Mouse (Mus musculus) forebrain, embryonic 16.5 days (tissue): ENCODE measurements around the gene Srek1. TPM values are rescaled to one million over a fixed set of nuclear protein-coding genes. Genes with fewer than 3 reads are reported as not detected.
A peak's percentile ranks its signal among the peaks of the same experiment; 100 is the strongest.

Source experiments
- ATAC-seq: fragments of 200-750 bp; cut with Nextera tagmentation; 2 replicates; pipeline ENCODE4 v1.8.0; 2017; ENCODE audit warnings: mild to moderate bottlenecking, moderate library complexity
- H3K27ac ChIP-seq: fragments of 300-500 bp; sonication (generic); 2 replicates; pipeline ENCODE4 v1.5.1; 2014; ENCODE audit warnings: low read length, control low read depth
- H3K27me3 ChIP-seq: fragments of 300-500 bp; sonication (generic); replicated peaks from 2 replicates; pipeline ENCODE4 v1.6.1; 2014; ENCODE audit warnings: low read length; ENCODE audit not compliant: control insufficient read depth, insufficient read depth
- H3K36me3 ChIP-seq: fragments of 300-500 bp; sonication (generic); 2 replicates; pipeline ENCODE4 v1.6.1; 2014; ENCODE audit not compliant: control insufficient read depth, insufficient read depth
- H3K4me1 ChIP-seq: fragments of 300-500 bp; sonication (generic); replicated peaks from 2 replicates; pipeline ENCODE4 v1.6.1; 2014; ENCODE audit warnings: low read length; ENCODE audit not compliant: control insufficient read depth, insufficient read depth
- H3K4me2 ChIP-seq: fragments of 300-500 bp; sonication (generic); 2 replicates; pipeline ENCODE4 v1.6.1; 2014; ENCODE audit warnings: mild to moderate bottlenecking, low read length, control low read depth
- H3K4me3 ChIP-seq: fragments of 300-500 bp; sonication (generic); replicated peaks from 2 replicates; pipeline ENCODE4 v1.5.1; 2014; ENCODE audit warnings: mild to moderate bottlenecking, low read length, control low read depth
- H3K9ac ChIP-seq: fragments of 300-500 bp; sonication (generic); replicated peaks from 2 replicates; pipeline ENCODE4 v1.6.1; 2014; ENCODE audit warnings: low read depth, low read length, control low read depth
- H3K9me3 ChIP-seq: fragments of 300-500 bp; sonication (generic); 2 replicates; pipeline ENCODE4 v1.6.1; 2016; ENCODE audit warnings: low read length; ENCODE audit not compliant: control insufficient read depth
- WGBS: fragments of 180-500 bp; shearing (Covaris S2); extraction: QIAGEN DNeasy Blood & Tissue Kit; methylation state at CpG from one replicate; pipeline ENCODE4 v1.1.7; 2014; 5-methylcytosine and 5-hydroxymethylcytosine counted together
- polyA plus RNA-seq: library from polyadenylated mRNA; unstranded; fragments of >200 nt; fragmentation: Nextera tagmentation; extraction: Ambion mirVana; gene quantifications from 2 replicates; pipeline ENCODE4 v1.2.1, GENCODE M21; 2015

The Srek1 gene
- polyA plus RNA-seq, 1 experiment from 2014 or later = 77.5 TPM

- H3K9me3 ChIP-seq = no peaks in the 10 kb centered on the region
- no peak overlapping the region for H3K4me3 ChIP-seq
- WGBS = 35% methylated on average over 11 of the region's 11 CpGs
- ATAC-seq = peak; percentile 74
- H3K36me3 ChIP-seq = no peaks in the 10 kb centered on the region
- no peaks in the 10 kb centered on the region for H3K27me3 ChIP-seq
- no peak overlapping the region for H3K9ac ChIP-seq
- peaks cover 5% of the 10 kb centered on the region for H3K4me1 ChIP-seq
- no peak overlapping the region for H3K27ac ChIP-seq
- no peak overlapping the region for H3K4me2 ChIP-seq
Measured at GRCm38 (mm10) chr13:103779922-103780585, 5.6 kb upstream of the Srek1 start.

DNA sequence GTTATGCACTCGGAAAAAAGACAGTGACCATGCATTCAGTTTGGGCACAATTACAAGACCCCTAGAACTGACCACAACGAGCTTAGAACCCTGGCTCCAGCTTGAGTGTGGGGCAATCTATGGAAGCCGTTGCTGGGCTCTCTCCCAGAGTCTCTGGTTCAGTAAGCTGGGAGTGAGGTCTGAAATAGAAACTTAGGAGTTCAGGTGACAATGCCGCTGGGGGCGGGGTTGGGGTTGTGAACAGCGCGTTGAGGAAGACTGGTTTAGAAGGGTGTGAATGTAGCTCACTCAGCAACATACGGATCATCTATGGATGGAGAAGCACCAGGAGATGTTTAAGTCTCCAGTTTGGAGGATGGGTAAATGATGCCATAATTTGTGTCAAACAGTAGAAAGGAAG lies 2.7 kb upstream of the Srek1 start:
- Histone ChIP-seq H3K4me3 (no peak overlapping the region), H3K27ac (no peak overlapping the region), H3K4me2 (no peak overlapping the region), H3K9me3 (no peaks in the 10 kb centered on the region), H3K9ac (no peak overlapping the region), H3K36me3 (no peaks in the 10 kb centered on the region), H3K27me3 (no peaks in the 10 kb centered on the region), H3K4me1 (peaks cover 19% of the 10 kb centered on the region)
- WGBS = 72% methylated on average over 8 of the region's 8 CpGs
- ATAC-seq = no peak

GRCm38 (mm10) chr13:103773407-103774118 lies 845 bp downstream of the Srek1 start:
- peak overlapping the region; percentile 91 for H3K9ac ChIP-seq
- peak; percentile 65; the same call in 1 of the 2 replicates for ATAC-seq
- peaks cover 24% of the 10 kb centered on the region for H3K4me1 ChIP-seq
- no peaks in the 10 kb centered on the region for H3K27me3 ChIP-seq
- peak overlapping the region; percentile 85 for H3K4me2 ChIP-seq
- H3K36me3 ChIP-seq = no peaks in the 10 kb centered on the region
- WGBS = 2% methylated on average over 36 of the region's 36 CpGs
- H3K9me3 ChIP-seq = no peaks in the 10 kb centered on the region
- H3K27ac ChIP-seq = peak overlapping the region; percentile 100
- H3K4me3 ChIP-seq = peak overlapping the region; percentile 73

- Histone ChIP-seq H3K27me3 (no peaks in the 10 kb centered on the region), H3K4me1 (peaks cover 24% of the 10 kb centered on the region), H3K36me3 (no peaks in the 10 kb centered on the region), H3K9ac (peak overlapping the region; percentile 41), H3K4me3 (peak overlapping the region; percentile 73), H3K9me3 (no peaks in the 10 kb centered on the region), H3K4me2 (peak overlapping the region; percentile 85), H3K27ac (no peak overlapping the region)
- no peak for ATAC-seq
- WGBS = 25% methylated on average over 5 of the region's 5 CpGs
Measured at GRCm38 (mm10) chr13:103772917-103773316, 1.5 kb downstream of the Srek1 start.

- Histone ChIP-seq H3K27ac (no peak overlapping the region), H3K27me3 (no peaks in the 10 kb centered on the region), H3K9me3 (no peaks in the 10 kb centered on the region), H3K4me3 (no peak overlapping the region), H3K9ac (no peak overlapping the region), H3K4me2 (no peak overlapping the region), H3K4me1 (peaks cover 24% of the 10 kb centered on the region), H3K36me3 (peaks cover 5% of the 10 kb centered on the region; the same call in 1 of the 2 replicates)
- no peak for ATAC-seq
Measured at GRCm38 (mm10) chr13:103770821-103771220, 3.6 kb downstream of the Srek1 start.

- WGBS = 86% methylated on average over 5 of the region's 5 CpGs
- Histone ChIP-seq H3K4me2 (no peak overlapping the region), H3K9ac (no peak overlapping the region), H3K4me3 (no peak overlapping the region), H3K4me1 (peaks cover 18% of the 10 kb centered on the region), H3K27me3 (no peaks in the 10 kb centered on the region), H3K36me3 (peaks cover 12% of the 10 kb centered on the region), H3K27ac (no peak overlapping the region), H3K9me3 (no peaks in the 10 kb centered on the region)
- no peak for ATAC-seq
Measured at GRCm38 (mm10) chr13:103767935-103768334, 6.5 kb downstream of the Srek1 start.

DNA sequence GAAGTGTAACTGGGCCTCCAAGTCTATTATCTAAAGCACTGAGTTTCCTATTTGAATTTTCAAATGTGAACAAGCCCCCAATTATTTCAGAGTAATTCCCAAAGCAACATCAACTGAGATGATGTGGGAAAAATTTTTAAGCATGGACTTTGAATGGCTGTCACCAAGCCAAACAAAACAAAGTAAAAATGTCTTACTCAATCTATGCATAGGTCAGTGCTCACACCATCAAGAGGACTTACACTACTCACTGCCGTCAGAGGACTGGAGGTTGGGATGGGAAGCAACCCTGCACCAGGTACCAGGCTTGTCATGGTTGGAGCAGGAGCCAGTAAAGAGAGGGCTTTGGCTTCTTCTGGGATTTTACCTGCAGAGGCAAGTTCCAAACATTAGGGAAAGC lies 10.8 kb downstream of the Srek1 start:
- ATAC-seq = no peak
- H3K27me3 ChIP-seq = no peaks in the 10 kb centered on the region
- H3K27ac ChIP-seq = no peak overlapping the region
- H3K4me3 ChIP-seq = no peak overlapping the region
- H3K9me3 ChIP-seq = no peaks in the 10 kb centered on the region
- H3K36me3 ChIP-seq = peaks cover 29% of the 10 kb centered on the region
- H3K4me1 ChIP-seq = no peaks in the 10 kb centered on the region
- 83% methylated on average over 1 of the region's 1 CpGs for WGBS
- no peak overlapping the region for H3K4me2 ChIP-seq
- no peak overlapping the region for H3K9ac ChIP-seq

- Histone ChIP-seq H3K27ac (no peak overlapping the region), H3K4me3 (no peak overlapping the region), H3K27me3 (no peaks in the 10 kb centered on the region), H3K9me3 (no peaks in the 10 kb centered on the region), H3K36me3 (peaks cover 31% of the 10 kb centered on the region), H3K4me2 (no peak overlapping the region), H3K9ac (no peak overlapping the region), H3K4me1 (no peaks in the 10 kb centered on the region)
- ATAC-seq = no peak
- WGBS = 94% methylated on average over 10 of the region's 10 CpGs
Measured at GRCm38 (mm10) chr13:103761971-103762370, 12.4 kb downstream of the Srek1 start.

DNA sequence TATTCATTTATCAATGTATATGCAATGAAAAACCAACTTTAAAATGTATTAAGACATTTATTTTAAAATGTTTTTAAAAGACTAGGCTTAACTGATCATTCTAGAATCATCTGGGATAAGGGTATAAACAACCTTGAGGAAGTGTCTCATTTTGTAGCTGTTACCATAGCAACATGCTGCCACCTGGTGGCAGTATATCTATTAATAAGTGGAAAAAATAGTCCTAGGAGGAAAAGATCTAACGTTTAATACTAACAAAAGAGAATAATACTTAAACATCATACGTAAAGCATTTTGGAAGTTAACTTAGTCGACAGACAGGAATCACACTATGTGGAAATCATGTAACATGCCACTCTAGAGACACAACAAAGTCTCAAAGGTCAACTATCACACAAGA lies 23.0 kb downstream of the Srek1 start:
- 57% methylated on average over 3 of the region's 3 CpGs for WGBS
- H3K27me3 ChIP-seq = no peaks in the 10 kb centered on the region
- no peak overlapping the region for H3K4me2 ChIP-seq
- no peaks in the 10 kb centered on the region for H3K4me1 ChIP-seq
- no peaks in the 10 kb centered on the region for H3K9me3 ChIP-seq
- H3K4me3 ChIP-seq = no peak overlapping the region
- H3K36me3 ChIP-seq = peaks cover 18% of the 10 kb centered on the region
- H3K27ac ChIP-seq = no peak overlapping the region
- 0 out of 2 replicates have a peak, but pooled peaks have one; percentile 49 for ATAC-seq
- no peak overlapping the region for H3K9ac ChIP-seq
